Mouse (Mus musculus): ENCODE measurements around the gene Tnfaip2. TPM values are rescaled to one million over a fixed set of nuclear protein-coding genes. Genes with fewer than 3 reads are reported as not detected.
A peak's percentile ranks its signal among the peaks of the same experiment; 100 is the strongest.

Tnfaip2 gene
- total and polyA plus RNA-seq, 3 experiments, result 94.7 to 123 (median 101) TPM

DNA sequence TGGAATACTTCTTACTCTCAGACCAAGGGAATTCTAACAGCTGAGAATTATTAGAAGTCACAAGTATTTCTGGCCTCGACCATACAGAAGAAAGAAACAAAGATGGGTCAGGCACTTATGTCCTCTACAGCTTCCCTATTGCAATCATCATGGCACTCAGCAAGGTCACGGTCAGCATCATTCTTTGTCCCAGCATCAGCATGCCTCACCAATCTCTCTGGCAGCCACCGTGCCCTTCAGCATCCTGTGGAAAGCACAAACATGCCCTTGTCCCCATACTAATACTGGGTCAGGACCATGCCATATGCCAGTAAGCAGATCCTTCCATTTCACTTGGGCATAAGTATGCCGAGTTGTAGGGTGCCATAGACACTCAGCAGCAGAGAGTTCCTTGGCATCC lies 52.7 kb downstream of the Tnfaip2 start:
- no peaks in the 10 kb centered on the region for H3K36me3 ChIP-seq (replicated peaks)
- no peak for TF ChIP-seq TAL1 (conservative IDR thresholded peaks at IDR 0.05; ENCODE audit: low read depth, low read length)
- TF ChIP-seq GATA2 (IDR thresholded peaks at IDR 0.05; ENCODE audit: borderline replicate concordance, low read depth, low read length), result no peak
- no peak for TF ChIP-seq CTCF (IDR thresholded peaks at IDR 0.05; ENCODE audit: low read depth, low read length)
- no peak for TF ChIP-seq GATA1 (IDR thresholded peaks at IDR 0.05; ENCODE audit: borderline replicate concordance, low read length)
- no peak for TF ChIP-seq POLR2AphosphoS5 (IDR thresholded peaks at IDR 0.05; ENCODE audit: insufficient replicate concordance, low read depth, low read length)
- H3K4me3 ChIP-seq (ENCODE audit: low read depth, low read length), result no peak overlapping the region
- DNase-seq (ENCODE audit: low spot score) (no peak), ATAC-seq (ENCODE audit: extremely low read depth, insufficient number of reproducible peaks, low FRiP score, poor library complexity, severe bottlenecking) (no peak)
- H3K4me1 ChIP-seq (ENCODE audit: insufficient read depth, low read depth, low read length), result no peaks in the 10 kb centered on the region
- H3K27me3 ChIP-seq (ENCODE audit: insufficient read depth, low read length), result peaks cover 34% of the 10 kb centered on the region
- 0 out of 2 replicates have a peak, but pooled peaks cover 2% of the 10 kb centered on the region for H3K9me3 ChIP-seq (replicated peaks)

DNA sequence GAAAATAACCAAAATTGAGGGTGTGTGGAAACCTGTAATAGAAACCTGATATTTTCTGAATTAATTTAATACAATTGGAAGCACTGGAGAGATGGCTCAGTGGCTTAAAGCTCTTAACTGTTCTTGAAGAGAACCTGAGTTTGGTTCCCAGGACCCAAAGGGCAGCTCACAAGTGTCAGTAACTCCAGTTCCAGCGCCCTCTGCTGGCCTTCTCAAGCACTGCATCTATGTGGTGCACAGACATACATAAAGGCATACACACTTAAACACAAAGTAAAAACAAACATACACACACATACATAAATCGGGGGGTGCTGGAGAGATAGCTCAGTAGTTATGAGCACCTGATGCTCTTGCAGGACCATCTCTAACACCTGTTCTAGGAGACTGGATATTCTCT lies 54.8 kb downstream of the Tnfaip2 start:
- no peak for ATAC-seq (ENCODE audit: extremely low read depth, insufficient number of reproducible peaks, low FRiP score, poor library complexity, severe bottlenecking)

DNA sequence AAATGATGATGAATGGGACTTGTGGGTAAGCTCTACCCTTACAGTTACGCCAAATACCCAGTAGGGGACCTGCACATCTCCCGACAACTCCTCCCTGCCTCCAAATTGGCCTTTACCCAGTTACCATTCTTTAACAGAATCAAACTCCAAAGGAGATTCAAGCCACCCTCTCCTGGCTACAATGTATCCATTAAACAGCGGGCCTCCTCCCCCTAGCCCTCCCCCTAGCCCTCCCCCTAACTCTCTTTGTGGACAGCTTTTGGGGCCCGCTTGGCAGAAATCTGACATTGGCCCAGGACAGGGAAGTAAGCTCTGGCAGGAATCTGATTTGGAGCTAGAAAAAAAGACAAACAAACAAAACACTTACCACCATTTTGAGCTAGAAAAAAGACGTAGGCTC lies 57.3 kb downstream of the Tnfaip2 start:
- ATAC-seq (ENCODE audit: extremely low read depth, insufficient number of reproducible peaks, low FRiP score, poor library complexity, severe bottlenecking), result no peak
- Histone ChIP-seq H3K9me3 (replicated peaks) (0 out of 2 replicates have a peak, but pooled peaks cover 2% of the 10 kb centered on the region), H3K4me3 (ENCODE audit: low read depth, low read length) (no peak overlapping the region), H3K4me1 (ENCODE audit: insufficient read depth, low read depth, low read length) (peaks cover 7% of the 10 kb centered on the region), H3K36me3 (replicated peaks) (no peaks in the 10 kb centered on the region), H3K27me3 (ENCODE audit: insufficient read depth, low read length) (peaks cover 50% of the 10 kb centered on the region)
- TF ChIP-seq GATA2 (IDR thresholded peaks at IDR 0.05; ENCODE audit: borderline replicate concordance, low read depth, low read length), result no peak
- no peak for TF ChIP-seq GATA1 (IDR thresholded peaks at IDR 0.05; ENCODE audit: borderline replicate concordance, low read length)
- no peak for TF ChIP-seq POLR2AphosphoS5 (IDR thresholded peaks at IDR 0.05; ENCODE audit: insufficient replicate concordance, low read depth, low read length)
- no peak for TF ChIP-seq CTCF (IDR thresholded peaks at IDR 0.05; ENCODE audit: low read depth, low read length)
- no peak for TF ChIP-seq TAL1 (conservative IDR thresholded peaks at IDR 0.05; ENCODE audit: low read depth, low read length)
- no peak for DNase-seq (ENCODE audit: low spot score)

More for the DNA sequence above, 54.8 kb downstream of the Tnfaip2 start:
- Histone ChIP-seq H3K36me3 (replicated peaks) (no peaks in the 10 kb centered on the region), H3K9me3 (replicated peaks) (0 out of 2 replicates have a peak, but pooled peaks cover 2% of the 10 kb centered on the region), H3K27me3 (ENCODE audit: insufficient read depth, low read length) (peaks cover 28% of the 10 kb centered on the region), H3K4me1 (ENCODE audit: insufficient read depth, low read depth, low read length) (peaks cover 7% of the 10 kb centered on the region), H3K4me3 (ENCODE audit: low read depth, low read length) (no peak overlapping the region)
- no peak for TF ChIP-seq GATA1 (IDR thresholded peaks at IDR 0.05; ENCODE audit: borderline replicate concordance, low read length)
- TF ChIP-seq CTCF (IDR thresholded peaks at IDR 0.05; ENCODE audit: low read depth, low read length), result peak; percentile 67
- DNase-seq (ENCODE audit: low spot score), result no peak

DNA sequence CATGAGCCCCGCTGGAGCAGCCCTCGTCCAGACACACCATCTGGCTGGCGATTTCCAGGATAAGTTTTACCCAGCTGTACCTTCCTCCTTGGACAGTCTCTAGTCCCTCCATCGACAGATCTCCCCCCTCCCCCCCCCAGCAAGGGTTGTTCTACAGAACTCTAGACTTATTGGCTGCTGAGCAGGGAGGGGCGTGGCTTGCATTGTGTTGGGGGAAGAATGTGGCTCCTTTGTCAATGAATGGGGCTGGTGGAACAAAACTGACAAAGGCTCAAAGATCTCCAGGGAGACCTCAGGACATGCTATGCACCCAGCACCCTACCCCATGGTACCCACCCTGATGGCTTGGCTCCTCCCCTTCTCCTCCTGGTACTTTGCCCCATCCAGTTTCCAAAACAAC lies 58.5 kb downstream of the Tnfaip2 start:
- Histone ChIP-seq H3K27me3 (ENCODE audit: insufficient read depth, low read length) (peaks cover 51% of the 10 kb centered on the region), H3K9me3 (replicated peaks) (0 out of 2 replicates have a peak, but pooled peaks cover 2% of the 10 kb centered on the region), H3K36me3 (replicated peaks) (no peaks in the 10 kb centered on the region), H3K4me1 (ENCODE audit: insufficient read depth, low read depth, low read length) (peaks cover 11% of the 10 kb centered on the region), H3K4me3 (ENCODE audit: low read depth, low read length) (no peak overlapping the region)
- TF ChIP-seq CTCF (IDR thresholded peaks at IDR 0.05; ENCODE audit: low read depth, low read length), result no peak
- no peak for TF ChIP-seq POLR2AphosphoS5 (IDR thresholded peaks at IDR 0.05; ENCODE audit: insufficient replicate concordance, low read depth, low read length)
- TF ChIP-seq TAL1 (conservative IDR thresholded peaks at IDR 0.05; ENCODE audit: low read depth, low read length), result no peak
- no peak for TF ChIP-seq GATA2 (IDR thresholded peaks at IDR 0.05; ENCODE audit: borderline replicate concordance, low read depth, low read length)
- ATAC-seq (ENCODE audit: extremely low read depth, insufficient number of reproducible peaks, low FRiP score, poor library complexity, severe bottlenecking), result no peak
- DNase-seq (ENCODE audit: low spot score), result no peak

DNA sequence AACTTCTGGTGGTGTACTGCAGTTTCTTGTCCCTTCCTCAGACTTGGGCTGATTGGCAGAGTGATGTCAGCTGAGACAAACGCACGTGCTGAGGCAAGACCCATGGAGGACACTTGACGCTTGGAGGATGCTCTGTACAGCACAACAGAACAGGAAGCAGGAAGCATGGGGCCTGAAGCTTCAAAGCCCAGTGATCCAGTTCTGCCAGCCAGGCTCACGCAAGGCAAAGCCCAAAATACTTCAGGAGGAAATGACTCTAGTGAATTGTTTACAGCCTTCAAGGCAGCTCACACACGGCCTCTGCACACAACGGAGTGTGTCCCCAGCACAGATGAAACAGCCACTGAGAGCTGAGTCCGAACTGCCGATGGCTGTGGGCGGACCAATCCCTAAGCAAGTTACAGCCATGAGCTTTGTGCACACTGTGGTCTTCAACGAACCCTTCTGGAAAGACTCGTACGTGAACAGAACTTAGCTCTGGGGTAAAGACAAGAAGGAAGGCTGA lies 60.8 kb downstream of the Tnfaip2 start:
- peaks cover 11% of the 10 kb centered on the region for H3K4me1 ChIP-seq (ENCODE audit: insufficient read depth, low read depth, low read length)
- H3K27me3 ChIP-seq (ENCODE audit: insufficient read depth, low read length), result peaks cover 59% of the 10 kb centered on the region
- DNase-seq (ENCODE audit: low spot score), result no peak
- H3K36me3 ChIP-seq (replicated peaks), result no peaks in the 10 kb centered on the region
- TF ChIP-seq GATA2 (IDR thresholded peaks at IDR 0.05; ENCODE audit: borderline replicate concordance, low read depth, low read length) (no peak), GATA1 (IDR thresholded peaks at IDR 0.05; ENCODE audit: borderline replicate concordance, low read length) (no peak), TAL1 (conservative IDR thresholded peaks at IDR 0.05; ENCODE audit: low read depth, low read length) (no peak), CTCF (IDR thresholded peaks at IDR 0.05; ENCODE audit: low read depth, low read length) (no peak), POLR2AphosphoS5 (IDR thresholded peaks at IDR 0.05; ENCODE audit: insufficient replicate concordance, low read depth, low read length) (no peak)
- no peak for ATAC-seq (ENCODE audit: extremely low read depth, insufficient number of reproducible peaks, low FRiP score, poor library complexity, severe bottlenecking)
- H3K9me3 ChIP-seq (replicated peaks), result no peaks in the 10 kb centered on the region
- no peak overlapping the region for H3K4me3 ChIP-seq (ENCODE audit: low read depth, low read length)

DNA sequence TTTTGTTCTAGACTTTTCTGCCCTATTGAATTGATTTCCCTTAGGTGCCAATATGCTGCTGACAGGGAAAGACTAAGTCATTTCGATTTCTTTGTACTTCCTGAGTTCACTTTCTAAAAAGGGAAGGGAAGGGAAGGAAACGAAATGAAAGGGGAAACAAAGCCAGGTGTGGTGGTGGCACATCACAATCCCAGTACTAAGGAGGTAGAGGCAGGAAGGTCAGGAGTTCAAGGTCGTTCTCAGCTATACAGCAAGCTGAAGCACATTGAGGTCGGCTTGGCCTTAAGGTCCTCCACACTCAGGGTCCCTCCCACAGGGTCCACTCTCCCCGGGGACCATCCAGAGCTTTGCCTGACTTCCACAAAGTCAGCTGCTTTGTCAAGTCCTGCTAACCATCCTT lies 61.3 kb downstream of the Tnfaip2 start:
- H3K4me1 ChIP-seq (ENCODE audit: insufficient read depth, low read depth, low read length), result peaks cover 14% of the 10 kb centered on the region
- H3K27me3 ChIP-seq (ENCODE audit: insufficient read depth, low read length), result peaks cover 63% of the 10 kb centered on the region
- ATAC-seq (ENCODE audit: extremely low read depth, insufficient number of reproducible peaks, low FRiP score, poor library complexity, severe bottlenecking) (no peak), DNase-seq (ENCODE audit: low spot score) (no peak)
- TF ChIP-seq GATA1 (IDR thresholded peaks at IDR 0.05; ENCODE audit: borderline replicate concordance, low read length), result no peak
- no peak for TF ChIP-seq TAL1 (conservative IDR thresholded peaks at IDR 0.05; ENCODE audit: low read depth, low read length)
- TF ChIP-seq GATA2 (IDR thresholded peaks at IDR 0.05; ENCODE audit: borderline replicate concordance, low read depth, low read length), result no peak
- TF ChIP-seq POLR2AphosphoS5 (IDR thresholded peaks at IDR 0.05; ENCODE audit: insufficient replicate concordance, low read depth, low read length), result no peak
- TF ChIP-seq CTCF (IDR thresholded peaks at IDR 0.05; ENCODE audit: low read depth, low read length), result no peak
- H3K36me3 ChIP-seq (replicated peaks), result no peaks in the 10 kb centered on the region
- no peak overlapping the region for H3K4me3 ChIP-seq (ENCODE audit: low read depth, low read length)
- no peaks in the 10 kb centered on the region for H3K9me3 ChIP-seq (replicated peaks)

Other genes starting within 250 kb of the Tnfaip2 start
- gene Amn, start 171.4 kb upstream of the Tnfaip2 start, total RNA-seq (2014; fragmentation: Nextera tagmentation), result not detected in 2 replicates
- not detected in 2 replicates for gene Amn, start 171.4 kb upstream of the Tnfaip2 start, total RNA-seq (2017)
- 0.16 and 0.17 TPM in 2 replicates for gene Amn, start 171.4 kb upstream of the Tnfaip2 start, polyA plus RNA-seq (2012)
- not detected in 2 replicates for gene Cdc42bpb, start 64.8 kb upstream of the Tnfaip2 start, total RNA-seq (2014; fragmentation: Nextera tagmentation)
- not detected in 2 replicates for gene Cdc42bpb, start 64.8 kb upstream of the Tnfaip2 start, total RNA-seq (2017)
- gene Cdc42bpb, start 64.8 kb upstream of the Tnfaip2 start, polyA plus RNA-seq (2012), result not detected in 2 replicates
- not detected in 2 replicates for gene Lbhd2, start 35.7 kb upstream of the Tnfaip2 start, total RNA-seq (2014; fragmentation: Nextera tagmentation)
- gene Lbhd2, start 35.7 kb upstream of the Tnfaip2 start, total RNA-seq (2017), result not detected in 2 replicates
- not detected in 2 replicates for gene Lbhd2, start 35.7 kb upstream of the Tnfaip2 start, polyA plus RNA-seq (2012)
- gene Exoc3l4, start 25.5 kb upstream of the Tnfaip2 start, total RNA-seq (2014; fragmentation: Nextera tagmentation), result not detected in 2 replicates
- 0.27 TPM in 1 of 2 replicates, not detected in the other for gene Exoc3l4, start 25.5 kb upstream of the Tnfaip2 start, total RNA-seq (2017)
- gene Exoc3l4, start 25.5 kb upstream of the Tnfaip2 start, polyA plus RNA-seq (2012), result not detected in 2 replicates
- gene Gm266, start 43.4 kb downstream of the Tnfaip2 start, total RNA-seq (2014; fragmentation: Nextera tagmentation), result not detected in 2 replicates
- 0.11 TPM in 1 of 2 replicates, not detected in the other for gene Gm266, start 43.4 kb downstream of the Tnfaip2 start, total RNA-seq (2017)
- gene Gm266, start 43.4 kb downstream of the Tnfaip2 start, polyA plus RNA-seq (2012), result not detected in 2 replicates
- 512 and 637 TPM in 2 replicates for gene Eif5, start 95.5 kb downstream of the Tnfaip2 start, total RNA-seq (2014; fragmentation: Nextera tagmentation)
- gene Eif5, start 95.5 kb downstream of the Tnfaip2 start, total RNA-seq (2017), result 260 and 285 TPM in 2 replicates
- gene Eif5, start 95.5 kb downstream of the Tnfaip2 start, polyA plus RNA-seq (2012), result 107 and 121 TPM in 2 replicates
- gene Mark3, start 132.1 kb downstream of the Tnfaip2 start, total RNA-seq (2014; fragmentation: Nextera tagmentation), result 223 and 248 TPM in 2 replicates
- gene Mark3, start 132.1 kb downstream of the Tnfaip2 start, total RNA-seq (2017), result 142 and 145 TPM in 2 replicates
- 21.3 and 23.3 TPM in 2 replicates for gene Mark3, start 132.1 kb downstream of the Tnfaip2 start, polyA plus RNA-seq (2012)
- gene Ckb, start 229.9 kb downstream of the Tnfaip2 start, total RNA-seq (2014; fragmentation: Nextera tagmentation), result 0.83 TPM in 1 of 2 replicates, not detected in the other
- gene Ckb, start 229.9 kb downstream of the Tnfaip2 start, total RNA-seq (2017), result 0.11 TPM in 1 of 2 replicates, not detected in the other
- gene Ckb, start 229.9 kb downstream of the Tnfaip2 start, polyA plus RNA-seq (2012), result not detected in 2 replicates
- 11.1 and 13.3 TPM in 2 replicates for gene Trmt61a, start 235.6 kb downstream of the Tnfaip2 start, total RNA-seq (2014; fragmentation: Nextera tagmentation)
- gene Trmt61a, start 235.6 kb downstream of the Tnfaip2 start, total RNA-seq (2017), result 9.3 and 10.0 TPM in 2 replicates
- 32.5 and 39.8 TPM in 2 replicates for gene Trmt61a, start 235.6 kb downstream of the Tnfaip2 start, polyA plus RNA-seq (2012)

All from G1E (cell line).